Mouse (Mus musculus): ENCODE results near the gene Frmd4b. TPM values are rescaled to one million over a fixed set of nuclear protein-coding genes. Genes with fewer than 3 reads are reported as not detected.

Frmd4b gene
- total and polyA plus RNA-seq, 2 experiments: 11.9 to 38.0 TPM

DNA sequence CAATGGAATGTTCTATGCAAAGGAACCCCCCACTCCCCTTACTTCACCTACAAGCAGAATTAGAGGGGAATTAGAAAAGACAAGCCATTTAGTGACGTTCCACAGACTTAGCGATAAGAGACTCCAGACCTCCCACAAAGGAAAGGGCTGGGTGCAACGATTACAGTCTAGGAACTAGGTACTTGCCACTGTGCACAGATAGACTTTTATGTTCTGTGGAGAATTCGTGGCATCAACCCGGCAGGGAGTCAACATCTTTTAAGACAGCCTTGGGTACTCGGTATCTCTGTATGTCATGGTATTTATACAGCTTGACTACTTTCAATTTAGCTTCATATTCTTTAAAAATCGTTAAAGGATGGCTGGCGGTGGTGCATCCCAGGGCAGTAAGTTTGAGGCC lies 310.1 kb downstream of the Frmd4b start:
- TF ChIP-seq CTCF (IDR thresholded peaks at IDR 0.05; ENCODE audit: low read depth, low read length): no peak
- TF ChIP-seq POLR2A (IDR thresholded peaks at IDR 0.05; ENCODE audit: extremely low read depth, insufficient read depth, low read length): no peak
- Histone ChIP-seq H3K79me2 (ENCODE audit: control insufficient read depth, insufficient read depth, low read length) (peaks cover 7% of the 10 kb centered on the region), H3K4me1 (ENCODE audit: control insufficient read depth, insufficient read depth, low read length) (peaks cover 16% of the 10 kb centered on the region), H3K9ac (ENCODE audit: low read depth, low read length) (no peak overlapping the region), H3K36me3 (ENCODE audit: control insufficient read depth, insufficient read depth, low read length) (peaks cover 58% of the 10 kb centered on the region), H3K27ac (replicated peaks; ENCODE audit: insufficient read depth, low read depth, low read length) (no peak overlapping the region), H3K4me3 (ENCODE audit: insufficient read depth, low read depth, low read length) (no peak overlapping the region), H3K27me3 (ENCODE audit: control insufficient read depth, insufficient read depth, low read length) (no peaks in the 10 kb centered on the region)
- 89% methylated on average over 8 of the region's 8 CpGs for WGBS
- no peak for DNase-seq (ENCODE audit: extremely low read depth, low read depth, low spot score)

DNA sequence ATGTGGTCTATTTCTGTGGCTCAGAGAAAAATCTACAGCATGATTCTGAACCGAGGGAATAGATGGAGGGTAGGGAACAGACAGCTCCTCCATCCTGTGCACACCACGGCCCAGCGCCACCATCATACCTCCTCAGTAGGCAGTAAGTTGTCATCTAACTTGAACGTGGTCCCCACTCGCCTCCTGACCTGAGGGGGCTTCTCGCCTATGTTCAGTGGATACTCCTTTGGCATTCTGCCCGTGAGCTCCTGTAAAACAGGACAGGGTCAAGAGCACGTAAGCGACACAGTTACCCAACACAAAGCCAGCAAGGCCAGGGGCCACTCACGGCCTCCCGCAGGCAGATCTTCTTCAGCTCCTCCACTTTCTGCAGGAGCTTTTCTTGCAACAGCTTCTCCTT lies 311.0 kb downstream of the Frmd4b start:
- Histone ChIP-seq H3K27ac (replicated peaks; ENCODE audit: insufficient read depth, low read depth, low read length) (no peak overlapping the region), H3K36me3 (ENCODE audit: control insufficient read depth, insufficient read depth, low read length) (peaks cover 65% of the 10 kb centered on the region), H3K4me3 (ENCODE audit: insufficient read depth, low read depth, low read length) (no peak overlapping the region), H3K4me1 (ENCODE audit: control insufficient read depth, insufficient read depth, low read length) (peaks cover 16% of the 10 kb centered on the region), H3K79me2 (ENCODE audit: control insufficient read depth, insufficient read depth, low read length) (peaks cover 7% of the 10 kb centered on the region), H3K27me3 (ENCODE audit: control insufficient read depth, insufficient read depth, low read length) (no peaks in the 10 kb centered on the region), H3K9ac (ENCODE audit: low read depth, low read length) (no peak overlapping the region)
- no peak for TF ChIP-seq CTCF (IDR thresholded peaks at IDR 0.05; ENCODE audit: low read depth, low read length)
- TF ChIP-seq POLR2A (IDR thresholded peaks at IDR 0.05; ENCODE audit: extremely low read depth, insufficient read depth, low read length): no peak
- DNase-seq (ENCODE audit: extremely low read depth, low read depth, low spot score): no peak
- 90% methylated on average over 11 of the region's 11 CpGs for WGBS

DNA sequence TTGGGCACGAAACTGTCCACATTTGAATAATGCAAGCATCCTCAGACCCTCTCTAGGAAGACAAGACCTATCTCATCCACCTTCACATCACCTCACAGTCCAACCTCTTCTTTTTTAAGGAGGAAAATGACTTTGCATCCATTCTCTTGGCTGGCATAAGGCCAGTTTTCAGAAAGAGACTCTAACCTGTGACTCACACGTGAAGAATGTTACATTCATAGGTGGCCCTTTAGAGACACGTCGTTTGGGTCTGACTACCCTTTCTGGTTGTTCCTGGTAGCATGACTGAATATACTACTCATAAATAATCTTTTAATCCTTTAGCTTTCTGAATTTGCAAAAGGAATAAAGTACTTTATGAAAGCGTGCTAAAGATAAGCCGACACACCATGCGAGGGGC lies 311.9 kb downstream of the Frmd4b start:
- Histone ChIP-seq H3K27me3 (ENCODE audit: control insufficient read depth, insufficient read depth, low read length) (no peaks in the 10 kb centered on the region), H3K36me3 (ENCODE audit: control insufficient read depth, insufficient read depth, low read length) (peaks cover 74% of the 10 kb centered on the region), H3K4me1 (ENCODE audit: control insufficient read depth, insufficient read depth, low read length) (peaks cover 16% of the 10 kb centered on the region), H3K79me2 (ENCODE audit: control insufficient read depth, insufficient read depth, low read length) (peaks cover 7% of the 10 kb centered on the region), H3K27ac (replicated peaks; ENCODE audit: insufficient read depth, low read depth, low read length) (no peak overlapping the region), H3K9ac (ENCODE audit: low read depth, low read length) (no peak overlapping the region; the same call in 1 of the 2 replicates), H3K4me3 (ENCODE audit: insufficient read depth, low read depth, low read length) (no peak overlapping the region)
- TF ChIP-seq POLR2A (IDR thresholded peaks at IDR 0.05; ENCODE audit: extremely low read depth, insufficient read depth, low read length) (no peak), CTCF (IDR thresholded peaks at IDR 0.05; ENCODE audit: low read depth, low read length) (no peak)
- WGBS: 67% methylated on average over 7 of the region's 7 CpGs
- DNase-seq (ENCODE audit: extremely low read depth, low read depth, low spot score): no peak

DNA sequence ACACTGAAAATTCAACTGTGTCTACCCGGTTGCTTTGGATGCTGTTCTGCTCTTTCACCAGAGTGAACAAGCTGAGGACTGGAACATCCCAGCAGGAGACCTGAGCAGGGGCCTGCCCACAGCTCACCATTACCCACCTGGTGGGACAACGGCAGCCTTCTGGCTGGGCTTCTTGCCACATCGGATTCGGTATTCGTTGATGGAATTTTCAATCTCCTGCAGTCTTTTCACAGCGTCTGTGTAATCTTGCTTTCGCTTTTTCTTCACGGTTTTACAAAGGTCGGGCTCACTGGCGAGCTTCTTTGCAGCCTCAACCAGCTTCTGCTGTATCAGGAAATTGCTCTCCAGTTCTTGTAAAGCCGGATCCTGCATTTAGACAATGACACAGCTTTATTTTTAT lies 312.3 kb downstream of the Frmd4b start:
- Histone ChIP-seq H3K79me2 (ENCODE audit: control insufficient read depth, insufficient read depth, low read length) (peaks cover 7% of the 10 kb centered on the region), H3K4me3 (ENCODE audit: insufficient read depth, low read depth, low read length) (no peak overlapping the region; the same call in 1 of the 2 replicates), H3K4me1 (ENCODE audit: control insufficient read depth, insufficient read depth, low read length) (peaks cover 16% of the 10 kb centered on the region), H3K27ac (replicated peaks; ENCODE audit: insufficient read depth, low read depth, low read length) (0 out of 2 replicates have a peak overlapping the region, but pooled peaks have one; percentile 2), H3K27me3 (ENCODE audit: control insufficient read depth, insufficient read depth, low read length) (no peaks in the 10 kb centered on the region), H3K9ac (ENCODE audit: low read depth, low read length) (peak overlapping the region; percentile 31; the same call in 1 of the 2 replicates), H3K36me3 (ENCODE audit: control insufficient read depth, insufficient read depth, low read length) (peaks cover 79% of the 10 kb centered on the region)
- DNase-seq (ENCODE audit: extremely low read depth, low read depth, low spot score): no peak
- TF ChIP-seq CTCF (IDR thresholded peaks at IDR 0.05; ENCODE audit: low read depth, low read length) (no peak), POLR2A (IDR thresholded peaks at IDR 0.05; ENCODE audit: extremely low read depth, insufficient read depth, low read length) (no peak)
- 63% methylated on average over 11 of the region's 11 CpGs for WGBS

DNA sequence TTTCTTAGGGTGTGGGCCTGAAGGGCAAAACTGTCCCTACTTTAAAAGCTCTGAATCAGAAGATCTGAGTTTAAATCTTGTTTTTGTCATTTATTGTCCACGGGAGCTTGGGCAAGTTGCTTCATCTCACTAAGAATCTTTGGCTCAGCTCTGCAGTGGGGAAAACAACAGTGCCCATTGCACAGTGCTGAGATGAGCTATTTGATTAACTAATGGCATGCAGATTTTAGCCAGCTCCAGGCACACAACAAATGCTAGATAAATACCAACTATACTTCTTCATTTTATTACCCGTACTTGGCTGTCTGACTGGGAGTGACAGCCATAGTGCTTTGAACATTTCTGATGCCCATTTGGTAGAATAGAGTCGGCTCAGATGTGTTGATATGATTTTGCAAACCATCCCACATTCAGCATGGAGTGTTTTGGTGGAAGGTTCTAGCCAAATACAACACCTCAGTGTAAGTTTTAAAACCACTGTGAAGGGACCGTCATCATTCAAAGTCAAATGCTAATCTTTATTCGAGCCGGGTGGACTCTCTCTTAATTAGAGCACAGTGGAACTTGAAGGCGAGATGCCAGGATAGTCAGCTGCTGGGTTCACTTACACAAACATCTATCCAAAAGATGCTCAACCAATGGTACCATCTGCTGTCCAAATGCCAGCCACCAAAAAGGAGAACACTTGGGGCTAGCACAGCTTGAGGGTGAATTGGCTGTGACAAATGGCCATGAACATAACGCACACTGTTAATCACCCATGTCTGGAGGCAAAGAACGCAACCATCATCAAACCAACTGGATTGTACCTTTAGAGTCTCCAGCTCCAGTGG lies 313.8 kb downstream of the Frmd4b start:
- H3K36me3 ChIP-seq (ENCODE audit: control insufficient read depth, insufficient read depth, low read length): peaks cover 91% of the 10 kb centered on the region
- no peak for TF ChIP-seq POLR2A (IDR thresholded peaks at IDR 0.05; ENCODE audit: extremely low read depth, insufficient read depth, low read length)
- H3K27ac ChIP-seq (replicated peaks; ENCODE audit: insufficient read depth, low read depth, low read length): no peak overlapping the region
- H3K79me2 ChIP-seq (ENCODE audit: control insufficient read depth, insufficient read depth, low read length): peaks cover 5% of the 10 kb centered on the region
- H3K27me3 ChIP-seq (ENCODE audit: control insufficient read depth, insufficient read depth, low read length): no peaks in the 10 kb centered on the region
- DNase-seq (ENCODE audit: extremely low read depth, low read depth, low spot score): no peak
- WGBS: 84% methylated on average over 9 of the region's 9 CpGs
- peaks cover 6% of the 10 kb centered on the region; the same call in 1 of the 2 replicates for H3K4me1 ChIP-seq (ENCODE audit: control insufficient read depth, insufficient read depth, low read length)
- H3K9ac ChIP-seq (ENCODE audit: low read depth, low read length): no peak overlapping the region
- H3K4me3 ChIP-seq (ENCODE audit: insufficient read depth, low read depth, low read length): no peak overlapping the region

DNA sequence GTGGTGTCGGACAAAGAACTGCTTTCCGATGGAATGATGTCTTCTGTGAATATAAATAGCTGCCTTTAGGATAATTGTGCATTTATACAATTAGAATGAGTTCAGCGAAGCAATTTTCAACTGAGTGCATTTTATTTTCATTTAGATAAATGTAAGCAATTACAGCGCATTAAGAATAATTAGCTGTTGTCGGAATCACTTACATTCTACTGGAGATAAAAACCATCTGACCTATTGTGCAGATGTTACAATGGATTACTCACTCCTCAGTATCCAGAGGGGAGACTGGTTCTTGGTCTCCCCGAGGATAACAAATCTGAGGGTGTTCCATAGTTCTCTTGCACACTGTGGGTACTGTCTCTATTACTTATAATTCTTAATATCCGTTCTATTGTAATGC lies 315.0 kb downstream of the Frmd4b start:
- WGBS: 94% methylated on average over 7 of the region's 7 CpGs
- Histone ChIP-seq H3K27me3 (ENCODE audit: control insufficient read depth, insufficient read depth, low read length) (no peaks in the 10 kb centered on the region), H3K27ac (replicated peaks; ENCODE audit: insufficient read depth, low read depth, low read length) (no peak overlapping the region), H3K79me2 (ENCODE audit: control insufficient read depth, insufficient read depth, low read length) (peaks cover 9% of the 10 kb centered on the region), H3K4me1 (ENCODE audit: control insufficient read depth, insufficient read depth, low read length) (peaks cover 5% of the 10 kb centered on the region; the same call in 1 of the 2 replicates), H3K4me3 (ENCODE audit: insufficient read depth, low read depth, low read length) (no peak overlapping the region), H3K36me3 (ENCODE audit: control insufficient read depth, insufficient read depth, low read length) (peaks cover 93% of the 10 kb centered on the region), H3K9ac (ENCODE audit: low read depth, low read length) (no peak overlapping the region)
- no peak for DNase-seq (ENCODE audit: extremely low read depth, low read depth, low spot score)
- TF ChIP-seq POLR2A (IDR thresholded peaks at IDR 0.05; ENCODE audit: extremely low read depth, insufficient read depth, low read length) (no peak), CTCF (IDR thresholded peaks at IDR 0.05; ENCODE audit: low read depth, low read length) (no peak)

Measured in liver, adult 2 months (tissue).